Mouse (Mus musculus) activated CD4-positive, CD25-positive, alpha-beta regulatory T cell, adult 4 months (primary cell): ENCODE results near the gene Gm8334. TPM values are rescaled to one million over a fixed set of nuclear protein-coding genes. Genes with fewer than 3 reads are reported as not detected.
"Not testable (repeated sequence)": the region's sequence is repeated elsewhere in the genome, so short reads cannot be mapped to it uniquely, and the experiment has no call there.

Source experiments
- ATAC-seq: one replicate; pipeline ENCODE4 v1.8.0; 2017
- polyA plus RNA-seq, 2 experiments: library from polyadenylated mRNA; unstranded; fragments of 100-300 nt; shearing (Covaris generic); gene quantifications; one replicate each; pipeline ENCODE4 v1.2.1; 2017

Gene Gm8334
- not detected for polyA plus RNA-seq

GRCm38 (mm10) chrX:148615053-148615452, at the start of gene Gm8334:
Gene Gm8334, minus strand, starts transcription at chrX:148615153.
- ATAC-seq = not testable (repeated sequence)

GRCm38 (mm10) chrX:148663298-148663697, 48.3 kb upstream of the Gm8334 start, which contains the start of gene Gm15127:
Gene Gm15127, plus strand, starts transcription at chrX:148663598.
- not testable (repeated sequence) for ATAC-seq

Other genes with a start within 250 kb of the Gm8334 start
- not detected for gene Gm15114, start 126.2 kb downstream of the Gm8334 start, polyA plus RNA-seq
- gene Gm15127, start 48.4 kb upstream of the Gm8334 start, polyA plus RNA-seq = not detected
- gene Luzp4, start 242.5 kb upstream of the Gm8334 start, polyA plus RNA-seq = not detected